Mouse (Mus musculus): Measurements from ENCODE around the gene Zbtb42. TPM values are rescaled to one million over a fixed set of nuclear protein-coding genes. Genes with fewer than 3 reads are reported as not detected.

Zbtb42 gene
- polyA plus RNA-seq, 1 experiment from 2014 or later, result 11.3 TPM

- no peaks in the 10 kb centered on the region for H3K27me3 ChIP-seq (ENCODE audit: control insufficient read depth, insufficient read depth, low read depth, low read length)
- H3K36me3 ChIP-seq (ENCODE audit: control insufficient read depth, insufficient read depth, low read length), result peaks cover 53% of the 10 kb centered on the region
- no peak overlapping the region for H3K4me2 ChIP-seq (ENCODE audit: low read depth, low read length)
- no peak for ATAC-seq (ENCODE audit: low read depth)
- H3K4me1 ChIP-seq (replicated peaks; ENCODE audit: control insufficient read depth, insufficient read depth, low read length), result peaks cover 47% of the 10 kb centered on the region
- 71% methylated on average over 6 of the region's 6 CpGs for WGBS
- H3K9me3 ChIP-seq (ENCODE audit: control insufficient read depth, low read length), result no peaks in the 10 kb centered on the region
- no peak overlapping the region for H3K9ac ChIP-seq (ENCODE audit: low read length)
- no peak overlapping the region for H3K27ac ChIP-seq (ENCODE audit: low read length)
- no peak overlapping the region for H3K4me3 ChIP-seq (ENCODE audit: low read length)
Observed at GRCm38 (mm10) chr12:112659109-112659508, 19.5 kb upstream of the Zbtb42 start.

- H3K4me1 ChIP-seq (replicated peaks; ENCODE audit: control insufficient read depth, insufficient read depth, low read length), result peaks cover 62% of the 10 kb centered on the region
- peak; percentile 84 for ATAC-seq (ENCODE audit: low read depth)
- H3K27ac ChIP-seq (ENCODE audit: low read length), result peak overlapping the region; percentile 95
- H3K9me3 ChIP-seq (ENCODE audit: control insufficient read depth, low read length), result no peaks in the 10 kb centered on the region
- no peaks in the 10 kb centered on the region for H3K27me3 ChIP-seq (ENCODE audit: control insufficient read depth, insufficient read depth, low read depth, low read length)
- peak overlapping the region; percentile 36 for H3K9ac ChIP-seq (ENCODE audit: low read length)
- H3K4me3 ChIP-seq (ENCODE audit: low read length), result no peak overlapping the region; the same call in 1 of the 2 replicates
- peaks cover 37% of the 10 kb centered on the region for H3K36me3 ChIP-seq (ENCODE audit: control insufficient read depth, insufficient read depth, low read length)
- whole genome bisulfite sequencing, result 13% methylated on average over 5 of the region's 5 CpGs
- peak overlapping the region; percentile 40 for H3K4me2 ChIP-seq (ENCODE audit: low read depth, low read length)
Observed at GRCm38 (mm10) chr12:112660576-112661326, 17.9 kb upstream of the Zbtb42 start.

- no peak for ATAC-seq (ENCODE audit: low read depth)
- 47% methylated on average over 3 of the region's 3 CpGs for WGBS
- peaks cover 32% of the 10 kb centered on the region for H3K36me3 ChIP-seq (ENCODE audit: control insufficient read depth, insufficient read depth, low read length)
- H3K4me3 ChIP-seq (ENCODE audit: low read length), result no peak overlapping the region; the same call in 1 of the 2 replicates
- peak overlapping the region; percentile 40; the same call in 1 of the 2 replicates for H3K4me2 ChIP-seq (ENCODE audit: low read depth, low read length)
- H3K27ac ChIP-seq (ENCODE audit: low read length), result peak overlapping the region; percentile 95
- peak overlapping the region; percentile 36 for H3K9ac ChIP-seq (ENCODE audit: low read length)
- no peaks in the 10 kb centered on the region for H3K27me3 ChIP-seq (ENCODE audit: control insufficient read depth, insufficient read depth, low read depth, low read length)
- H3K9me3 ChIP-seq (ENCODE audit: control insufficient read depth, low read length), result no peaks in the 10 kb centered on the region
- H3K4me1 ChIP-seq (replicated peaks; ENCODE audit: control insufficient read depth, insufficient read depth, low read length), result peaks cover 68% of the 10 kb centered on the region
Observed at GRCm38 (mm10) chr12:112661327-112661605, 17.4 kb upstream of the Zbtb42 start.

GRCm38 (mm10) chr12:112661851-112662250 lies 16.8 kb upstream of the Zbtb42 start:
- H3K27ac ChIP-seq (ENCODE audit: low read length), result peak overlapping the region; percentile 95
- H3K27me3 ChIP-seq (ENCODE audit: control insufficient read depth, insufficient read depth, low read depth, low read length), result no peaks in the 10 kb centered on the region
- WGBS, result 50% methylated on average over 9 of the region's 9 CpGs
- peaks cover 26% of the 10 kb centered on the region for H3K36me3 ChIP-seq (ENCODE audit: control insufficient read depth, insufficient read depth, low read length)
- ATAC-seq (ENCODE audit: low read depth), result no peak
- no peak overlapping the region for H3K4me2 ChIP-seq (ENCODE audit: low read depth, low read length)
- peaks cover 73% of the 10 kb centered on the region for H3K4me1 ChIP-seq (replicated peaks; ENCODE audit: control insufficient read depth, insufficient read depth, low read length)
- H3K9ac ChIP-seq (ENCODE audit: low read length), result 0 out of 2 replicates have a peak overlapping the region, but pooled peaks have one; percentile 21
- H3K4me3 ChIP-seq (ENCODE audit: low read length), result no peak overlapping the region
- no peaks in the 10 kb centered on the region for H3K9me3 ChIP-seq (ENCODE audit: control insufficient read depth, low read length)

GRCm38 (mm10) chr12:112663303-112663702 lies 15.3 kb upstream of the Zbtb42 start:
- Histone ChIP-seq H3K27me3 (ENCODE audit: control insufficient read depth, insufficient read depth, low read depth, low read length) (no peaks in the 10 kb centered on the region), H3K27ac (ENCODE audit: low read length) (peak overlapping the region; percentile 93), H3K9me3 (ENCODE audit: control insufficient read depth, low read length) (no peaks in the 10 kb centered on the region), H3K4me3 (ENCODE audit: low read length) (no peak overlapping the region), H3K9ac (ENCODE audit: low read length) (0 out of 2 replicates have a peak overlapping the region, but pooled peaks have one; percentile 0), H3K4me2 (ENCODE audit: low read depth, low read length) (no peak overlapping the region), H3K4me1 (replicated peaks; ENCODE audit: control insufficient read depth, insufficient read depth, low read length) (peaks cover 86% of the 10 kb centered on the region), H3K36me3 (ENCODE audit: control insufficient read depth, insufficient read depth, low read length) (peaks cover 12% of the 10 kb centered on the region)
- no peak for ATAC-seq (ENCODE audit: low read depth)
- 62% methylated on average over 11 of the region's 11 CpGs for WGBS

GRCm38 (mm10) chr12:112663716-112664115 lies 14.9 kb upstream of the Zbtb42 start:
- no peaks in the 10 kb centered on the region for H3K27me3 ChIP-seq (ENCODE audit: control insufficient read depth, insufficient read depth, low read depth, low read length)
- H3K9me3 ChIP-seq (ENCODE audit: control insufficient read depth, low read length), result no peaks in the 10 kb centered on the region
- peak overlapping the region; percentile 93 for H3K27ac ChIP-seq (ENCODE audit: low read length)
- H3K9ac ChIP-seq (ENCODE audit: low read length), result 0 out of 2 replicates have a peak overlapping the region, but pooled peaks have one; percentile 17
- H3K4me1 ChIP-seq (replicated peaks; ENCODE audit: control insufficient read depth, insufficient read depth, low read length), result peaks cover 87% of the 10 kb centered on the region
- 75% methylated on average over 12 of the region's 12 CpGs for WGBS
- ATAC-seq (ENCODE audit: low read depth), result no peak
- H3K36me3 ChIP-seq (ENCODE audit: control insufficient read depth, insufficient read depth, low read length), result peaks cover 10% of the 10 kb centered on the region
- no peak overlapping the region for H3K4me2 ChIP-seq (ENCODE audit: low read depth, low read length)
- H3K4me3 ChIP-seq (ENCODE audit: low read length), result no peak overlapping the region

GRCm38 (mm10) chr12:112664124-112664523 lies 14.5 kb upstream of the Zbtb42 start:
- H3K9ac ChIP-seq (ENCODE audit: low read length), result 0 out of 2 replicates have a peak overlapping the region, but pooled peaks have one; percentile 17
- no peak for ATAC-seq (ENCODE audit: low read depth)
- 47% methylated on average over 2 of the region's 2 CpGs for WGBS
- H3K36me3 ChIP-seq (ENCODE audit: control insufficient read depth, insufficient read depth, low read length), result peaks cover 10% of the 10 kb centered on the region
- no peaks in the 10 kb centered on the region for H3K27me3 ChIP-seq (ENCODE audit: control insufficient read depth, insufficient read depth, low read depth, low read length)
- H3K4me2 ChIP-seq (ENCODE audit: low read depth, low read length), result no peak overlapping the region; the same call in 1 of the 2 replicates
- H3K27ac ChIP-seq (ENCODE audit: low read length), result peak overlapping the region; percentile 93
- no peak overlapping the region for H3K4me3 ChIP-seq (ENCODE audit: low read length)
- peaks cover 89% of the 10 kb centered on the region for H3K4me1 ChIP-seq (replicated peaks; ENCODE audit: control insufficient read depth, insufficient read depth, low read length)
- no peaks in the 10 kb centered on the region for H3K9me3 ChIP-seq (ENCODE audit: control insufficient read depth, low read length)

GRCm38 (mm10) chr12:112664656-112665055 lies 14.0 kb upstream of the Zbtb42 start:
- Histone ChIP-seq H3K36me3 (ENCODE audit: control insufficient read depth, insufficient read depth, low read length) (peaks cover 12% of the 10 kb centered on the region), H3K4me3 (ENCODE audit: low read length) (no peak overlapping the region), H3K9me3 (ENCODE audit: control insufficient read depth, low read length) (no peaks in the 10 kb centered on the region), H3K27ac (ENCODE audit: low read length) (peak overlapping the region; percentile 93), H3K4me1 (replicated peaks; ENCODE audit: control insufficient read depth, insufficient read depth, low read length) (peaks cover 90% of the 10 kb centered on the region), H3K9ac (ENCODE audit: low read length) (peak overlapping the region; percentile 54), H3K4me2 (ENCODE audit: low read depth, low read length) (peak overlapping the region; percentile 23; the same call in 1 of the 2 replicates), H3K27me3 (ENCODE audit: control insufficient read depth, insufficient read depth, low read depth, low read length) (no peaks in the 10 kb centered on the region)
- no peak for ATAC-seq (ENCODE audit: low read depth)
- WGBS, result 29% methylated on average over 5 of the region's 5 CpGs

GRCm38 (mm10) chr12:112665445-112665844 lies 13.2 kb upstream of the Zbtb42 start:
- no peak overlapping the region for H3K4me3 ChIP-seq (ENCODE audit: low read length)
- peak overlapping the region; percentile 30 for H3K4me2 ChIP-seq (ENCODE audit: low read depth, low read length)
- ATAC-seq (ENCODE audit: low read depth), result peak; percentile 57
- H3K4me1 ChIP-seq (replicated peaks; ENCODE audit: control insufficient read depth, insufficient read depth, low read length), result peaks cover 82% of the 10 kb centered on the region
- peak overlapping the region; percentile 93 for H3K27ac ChIP-seq (ENCODE audit: low read length)
- 12% methylated on average over 18 of the region's 18 CpGs for WGBS
- H3K9me3 ChIP-seq (ENCODE audit: control insufficient read depth, low read length), result no peaks in the 10 kb centered on the region
- H3K9ac ChIP-seq (ENCODE audit: low read length), result peak overlapping the region; percentile 54
- no peaks in the 10 kb centered on the region for H3K27me3 ChIP-seq (ENCODE audit: control insufficient read depth, insufficient read depth, low read depth, low read length)
- H3K36me3 ChIP-seq (ENCODE audit: control insufficient read depth, insufficient read depth, low read length), result peaks cover 16% of the 10 kb centered on the region

Data from lung, embryonic 16.5 days (tissue).